Mouse (Mus musculus) stomach, embryonic 16.5 days (tissue): Measurements from ENCODE around the gene Haao. TPM values are rescaled to one million over a fixed set of nuclear protein-coding genes. Genes with fewer than 3 reads are reported as not detected.

Experiments
- ATAC-seq: fragments of 200-750 bp; cut with Nextera tagmentation; 2 replicates; pipeline ENCODE4 v1.8.0; 2017; ENCODE audit warnings: moderate number of reproducible peaks, moderate TSS enrichment; ENCODE audit not compliant: insufficient read depth, low FRiP score
- H3K27ac ChIP-seq: fragments of 300-500 bp; sonication (generic); 2 replicates; pipeline ENCODE4 v1.5.1; 2014; ENCODE audit warnings: low read length
- H3K27me3 ChIP-seq: fragments of 300-500 bp; sonication (generic); 2 replicates; pipeline ENCODE4 v1.6.1; 2014; ENCODE audit warnings: low read length, control low read depth, mixed read lengths; ENCODE audit not compliant: control insufficient read depth, insufficient read depth
- H3K36me3 ChIP-seq: fragments of 300-500 bp; sonication (generic); 2 replicates; pipeline ENCODE4 v1.6.1; 2014; ENCODE audit warnings: low read length; ENCODE audit not compliant: control insufficient read depth, insufficient read depth
- H3K4me1 ChIP-seq: fragments of 300-500 bp; sonication (generic); 2 replicates; pipeline ENCODE4 v1.6.1; 2014; ENCODE audit warnings: low read length, control low read depth, mixed read lengths; ENCODE audit not compliant: control insufficient read depth, insufficient read depth
- H3K4me2 ChIP-seq: fragments of 300-500 bp; sonication (generic); 2 replicates; pipeline ENCODE4 v1.6.1; 2014; ENCODE audit warnings: low read depth, low read length, mixed read lengths
- H3K4me3 ChIP-seq: fragments of 300-500 bp; sonication (generic); replicated peaks from 2 replicates; pipeline ENCODE4 v1.5.1; 2014; ENCODE audit warnings: mild to moderate bottlenecking, low read length
- H3K9ac ChIP-seq: fragments of 300-500 bp; sonication (generic); 2 replicates; pipeline ENCODE4 v1.6.1; 2014; ENCODE audit warnings: low read length
- H3K9me3 ChIP-seq: fragments of 300-500 bp; sonication (generic); replicated peaks from 2 replicates; pipeline ENCODE4 v1.6.1; 2016; ENCODE audit warnings: low read length, control low read depth; ENCODE audit not compliant: control insufficient read depth
- WGBS: fragments of 180-500 bp; shearing (Covaris S2); extraction: QIAGEN DNeasy Blood & Tissue Kit; methylation state at CpG from one replicate; pipeline ENCODE4 v1.1.7; 2014; 5-methylcytosine and 5-hydroxymethylcytosine counted together
- polyA plus RNA-seq: library from polyadenylated mRNA; unstranded; fragments of >200 nt; fragmentation: Nextera tagmentation; extraction: Ambion mirVana; gene quantifications from 2 replicates; pipeline ENCODE4 v1.2.1, GENCODE M21; 2015

Haao gene
- polyA plus RNA-seq, 1 experiment from 2014 or later: 4.1 TPM

- 85% methylated on average over 3 of the region's 3 CpGs for WGBS
- Histone ChIP-seq H3K27me3 (no peaks in the 10 kb centered on the region), H3K9ac (no peak overlapping the region), H3K36me3 (no peaks in the 10 kb centered on the region), H3K4me3 (no peak overlapping the region), H3K27ac (no peak overlapping the region), H3K9me3 (no peaks in the 10 kb centered on the region), H3K4me2 (no peak overlapping the region), H3K4me1 (no peaks in the 10 kb centered on the region)
- ATAC-seq: no peak
Observed at GRCm38 (mm10) chr17:83836048-83836447, 11.7 kb downstream of the Haao start.

- Histone ChIP-seq H3K27ac (no peak overlapping the region), H3K4me1 (no peaks in the 10 kb centered on the region), H3K4me3 (no peak overlapping the region), H3K4me2 (no peak overlapping the region), H3K27me3 (no peaks in the 10 kb centered on the region), H3K9ac (no peak overlapping the region), H3K36me3 (no peaks in the 10 kb centered on the region), H3K9me3 (no peaks in the 10 kb centered on the region)
- ATAC-seq: no peak
- WGBS: 45% methylated on average over 4 of the region's 4 CpGs
Observed at GRCm38 (mm10) chr17:83834120-83834519, 13.6 kb downstream of the Haao start.

GRCm38 (mm10) chr17:83830616-83831292, 17.0 kb downstream of the Haao start:
- H3K4me1 ChIP-seq: no peaks in the 10 kb centered on the region
- no peak overlapping the region for H3K27ac ChIP-seq
- no peaks in the 10 kb centered on the region for H3K9me3 ChIP-seq
- no peaks in the 10 kb centered on the region for H3K36me3 ChIP-seq
- no peak for ATAC-seq
- no peak overlapping the region for H3K9ac ChIP-seq
- no peak overlapping the region for H3K4me3 ChIP-seq
- no peaks in the 10 kb centered on the region for H3K27me3 ChIP-seq
- WGBS: 88% methylated on average over 4 of the region's 4 CpGs
- H3K4me2 ChIP-seq: no peak overlapping the region

GRCm38 (mm10) chr17:83829356-83829755, 18.4 kb downstream of the Haao start:
- H3K27ac ChIP-seq: no peak overlapping the region
- H3K27me3 ChIP-seq: no peaks in the 10 kb centered on the region
- H3K4me1 ChIP-seq: no peaks in the 10 kb centered on the region
- 73% methylated on average over 3 of the region's 3 CpGs for WGBS
- no peaks in the 10 kb centered on the region for H3K9me3 ChIP-seq
- H3K4me3 ChIP-seq: no peak overlapping the region
- H3K4me2 ChIP-seq: no peak overlapping the region
- H3K9ac ChIP-seq: no peak overlapping the region
- H3K36me3 ChIP-seq: no peaks in the 10 kb centered on the region
- ATAC-seq: no peak

GRCm38 (mm10) chr17:83823835-83824234, 23.9 kb downstream of the Haao start:
- no peaks in the 10 kb centered on the region for H3K27me3 ChIP-seq
- no peaks in the 10 kb centered on the region for H3K4me1 ChIP-seq
- H3K4me3 ChIP-seq: no peak overlapping the region
- ATAC-seq: no peak
- H3K9me3 ChIP-seq: no peaks in the 10 kb centered on the region
- no peaks in the 10 kb centered on the region for H3K36me3 ChIP-seq
- H3K27ac ChIP-seq: no peak overlapping the region
- H3K4me2 ChIP-seq: no peak overlapping the region
- 79% methylated on average over 7 of the region's 7 CpGs for WGBS
- H3K9ac ChIP-seq: no peak overlapping the region

- Histone ChIP-seq H3K4me1 (no peaks in the 10 kb centered on the region), H3K36me3 (no peaks in the 10 kb centered on the region), H3K9ac (no peak overlapping the region), H3K9me3 (no peaks in the 10 kb centered on the region), H3K4me3 (no peak overlapping the region), H3K27ac (no peak overlapping the region), H3K27me3 (no peaks in the 10 kb centered on the region), H3K4me2 (no peak overlapping the region)
- WGBS: 85% methylated on average over 3 of the region's 3 CpGs
- ATAC-seq: no peak
Observed at GRCm38 (mm10) chr17:83821876-83822275, 25.9 kb downstream of the Haao start.

GRCm38 (mm10) chr17:83820701-83821100, 27.1 kb downstream of the Haao start:
- 80% methylated on average over 5 of the region's 5 CpGs for WGBS
- Histone ChIP-seq H3K27me3 (no peaks in the 10 kb centered on the region), H3K4me2 (no peak overlapping the region), H3K4me1 (no peaks in the 10 kb centered on the region), H3K9me3 (no peaks in the 10 kb centered on the region), H3K9ac (no peak overlapping the region), H3K36me3 (no peaks in the 10 kb centered on the region), H3K27ac (no peak overlapping the region), H3K4me3 (no peak overlapping the region)
- no peak for ATAC-seq

GRCm38 (mm10) chr17:83819503-83819902, 28.3 kb downstream of the Haao start:
- Histone ChIP-seq H3K9ac (no peak overlapping the region), H3K4me1 (no peaks in the 10 kb centered on the region), H3K4me3 (no peak overlapping the region), H3K4me2 (no peak overlapping the region), H3K9me3 (no peaks in the 10 kb centered on the region), H3K27ac (no peak overlapping the region), H3K27me3 (no peaks in the 10 kb centered on the region), H3K36me3 (no peaks in the 10 kb centered on the region)
- WGBS: 56% methylated on average over 8 of the region's 8 CpGs
- ATAC-seq: peak; percentile 68; the same call in 1 of the 2 replicates

GRCm38 (mm10) chr17:83816996-83817395, 30.8 kb downstream of the Haao start:
- WGBS: 71% methylated on average over 7 of the region's 7 CpGs
- no peak overlapping the region for H3K27ac ChIP-seq
- ATAC-seq: no peak
- H3K9me3 ChIP-seq: no peaks in the 10 kb centered on the region
- H3K27me3 ChIP-seq: no peaks in the 10 kb centered on the region
- H3K4me1 ChIP-seq: no peaks in the 10 kb centered on the region
- H3K36me3 ChIP-seq: no peaks in the 10 kb centered on the region
- H3K4me3 ChIP-seq: no peak overlapping the region
- no peak overlapping the region for H3K4me2 ChIP-seq
- H3K9ac ChIP-seq: no peak overlapping the region
